Mouse (Mus musculus) heart, embryonic 12.5 days (tissue): ENCODE measurements around the gene Srp9. TPM values are rescaled to one million over a fixed set of nuclear protein-coding genes. Genes with fewer than 3 reads are reported as not detected.

Experiments
- ATAC-seq: fragments of 200-750 bp; cut with Nextera tagmentation; 2 replicates; pipeline ENCODE4 v1.8.0; 2017; ENCODE audit warnings: moderate TSS enrichment, moderate library complexity; ENCODE audit not compliant: insufficient number of reproducible peaks, low FRiP score
- H3K27ac ChIP-seq: fragments of 300-500 bp; sonication (generic); 2 replicates; pipeline ENCODE4 v1.5.1; 2016; ENCODE audit warnings: mild to moderate bottlenecking, moderate library complexity; ENCODE audit not compliant: poor library complexity, severe bottlenecking
- H3K27me3 ChIP-seq: fragments of 300-500 bp; sonication (generic); replicated peaks from 2 replicates; pipeline ENCODE4 v1.6.1; 2016; ENCODE audit warnings: mild to moderate bottlenecking, moderate library complexity
- H3K36me3 ChIP-seq: fragments of 300-500 bp; sonication (generic); 2 replicates; pipeline ENCODE4 v1.6.1; 2016; ENCODE audit warnings: mild to moderate bottlenecking, moderate library complexity
- H3K4me1 ChIP-seq: fragments of 300-500 bp; sonication (generic); replicated peaks from 2 replicates; pipeline ENCODE4 v1.6.1; 2016; ENCODE audit warnings: mild to moderate bottlenecking
- H3K4me2 ChIP-seq: fragments of 300-500 bp; sonication (generic); 2 replicates; pipeline ENCODE4 v1.6.1; 2016; ENCODE audit warnings: mild to moderate bottlenecking, moderate library complexity
- H3K4me3 ChIP-seq: fragments of 300-500 bp; sonication (generic); 2 replicates; pipeline ENCODE4 v1.5.1; 2016; ENCODE audit warnings: mild to moderate bottlenecking
- H3K9ac ChIP-seq: fragments of 300-500 bp; sonication (generic); 2 replicates; pipeline ENCODE4 v1.6.1; 2016; ENCODE audit warnings: mild to moderate bottlenecking, moderate library complexity
- H3K9me3 ChIP-seq: fragments of 300-500 bp; sonication (generic); replicated peaks from 2 replicates; pipeline ENCODE4 v1.6.1; 2016; ENCODE audit warnings: mild to moderate bottlenecking, moderate library complexity
- WGBS: fragments of 180-500 bp; shearing (Covaris S2); methylation state at CpG from one replicate; pipeline ENCODE4 v1.1.7; 2016; 5-methylcytosine and 5-hydroxymethylcytosine counted together
- polyA plus RNA-seq: library from polyadenylated mRNA; unstranded; fragments of >200 nt; fragmentation: Nextera tagmentation; extraction: Ambion mirVana; gene quantifications from 2 replicates; pipeline ENCODE4 v1.2.1, GENCODE M21; 2016

Srp9 gene
- polyA plus RNA-seq, 1 experiment from 2014 or later, result 123 TPM

DNA sequence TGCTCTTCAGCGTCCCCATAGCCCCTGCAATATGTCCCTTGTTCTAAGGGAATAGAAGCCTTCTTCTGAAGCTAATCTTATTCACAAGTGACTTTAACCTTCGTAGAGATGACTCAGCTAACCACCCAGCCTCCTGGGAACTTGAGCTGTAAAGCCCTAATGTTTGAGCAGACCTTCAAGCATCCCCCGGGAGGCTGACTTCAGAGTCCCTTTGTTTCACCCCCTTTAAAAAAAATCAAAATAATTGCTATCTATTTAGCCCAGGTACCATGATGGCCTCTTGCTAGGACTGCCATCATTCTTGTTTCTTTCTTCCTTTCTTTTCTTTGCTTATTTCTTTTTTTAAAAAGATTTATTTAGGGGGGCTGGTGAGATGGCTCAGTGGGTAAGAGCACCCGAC, 2.1 kb upstream of the Srp9 start:
- Histone ChIP-seq H3K9me3 (no peaks in the 10 kb centered on the region), H3K4me3 (no peak overlapping the region), H3K36me3 (peaks cover 4% of the 10 kb centered on the region; the same call in 1 of the 2 replicates), H3K27ac (no peak overlapping the region), H3K4me2 (no peak overlapping the region), H3K9ac (no peak overlapping the region), H3K4me1 (peaks cover 19% of the 10 kb centered on the region), H3K27me3 (no peaks in the 10 kb centered on the region)
- no peak for ATAC-seq
- WGBS, result 78% methylated on average over 4 of the region's 4 CpGs

- peaks cover 27% of the 10 kb centered on the region for H3K36me3 ChIP-seq
- H3K4me2 ChIP-seq, result peak overlapping the region; percentile 77
- H3K27ac ChIP-seq, result peak overlapping the region; percentile 81
- ATAC-seq, result peak; percentile 95
- no peaks in the 10 kb centered on the region for H3K27me3 ChIP-seq
- WGBS, result under 1% methylated on average over 33 of the region's 33 CpGs
- H3K4me1 ChIP-seq, result peaks cover 19% of the 10 kb centered on the region
- H3K9me3 ChIP-seq, result no peaks in the 10 kb centered on the region
- H3K4me3 ChIP-seq, result peak overlapping the region; percentile 96
- peak overlapping the region; percentile 87 for H3K9ac ChIP-seq
Measured at GRCm38 (mm10) chr1:182124924-182125368, 409 bp downstream of the Srp9 start.

DNA sequence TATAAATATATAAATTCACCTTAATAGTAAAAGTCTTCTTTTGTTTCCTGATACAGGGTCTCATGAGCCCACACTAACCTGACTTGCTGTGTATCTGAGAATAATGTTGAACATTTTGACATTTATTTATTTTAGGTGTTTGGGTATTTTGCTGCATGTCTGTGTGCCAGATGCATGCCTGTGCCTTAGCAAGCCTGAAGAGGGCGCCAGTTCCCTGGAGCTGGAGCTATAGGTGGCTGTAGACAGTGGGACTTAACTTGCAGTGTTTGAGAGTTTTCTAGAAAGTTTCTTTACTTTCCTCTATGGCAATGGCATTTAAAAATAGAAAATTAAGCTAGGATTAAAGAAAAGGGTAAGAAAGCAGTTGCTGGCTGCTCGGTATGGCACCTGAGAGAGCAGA, 6.3 kb downstream of the Srp9 start:
- Histone ChIP-seq H3K4me1 (peaks cover 11% of the 10 kb centered on the region), H3K9me3 (no peaks in the 10 kb centered on the region), H3K27me3 (0 out of 2 replicates have a peak, but pooled peaks cover 3% of the 10 kb centered on the region), H3K4me2 (no peak overlapping the region), H3K4me3 (no peak overlapping the region), H3K9ac (no peak overlapping the region), H3K27ac (no peak overlapping the region), H3K36me3 (peaks cover 43% of the 10 kb centered on the region)
- WGBS, result 58% methylated on average over 2 of the region's 2 CpGs
- no peak for ATAC-seq

- Histone ChIP-seq H3K9ac (no peak overlapping the region), H3K27ac (no peak overlapping the region), H3K4me3 (no peak overlapping the region; the same call in 1 of the 2 replicates), H3K36me3 (peaks cover 4% of the 10 kb centered on the region), H3K4me1 (peaks cover 12% of the 10 kb centered on the region), H3K9me3 (no peaks in the 10 kb centered on the region), H3K27me3 (peaks cover 26% of the 10 kb centered on the region), H3K4me2 (peak overlapping the region; percentile 48)
- no peak for ATAC-seq
- 48% methylated on average over 28 of the region's 28 CpGs for WGBS
Measured at GRCm38 (mm10) chr1:182137204-182138125, 12.9 kb downstream of the Srp9 start.

DNA sequence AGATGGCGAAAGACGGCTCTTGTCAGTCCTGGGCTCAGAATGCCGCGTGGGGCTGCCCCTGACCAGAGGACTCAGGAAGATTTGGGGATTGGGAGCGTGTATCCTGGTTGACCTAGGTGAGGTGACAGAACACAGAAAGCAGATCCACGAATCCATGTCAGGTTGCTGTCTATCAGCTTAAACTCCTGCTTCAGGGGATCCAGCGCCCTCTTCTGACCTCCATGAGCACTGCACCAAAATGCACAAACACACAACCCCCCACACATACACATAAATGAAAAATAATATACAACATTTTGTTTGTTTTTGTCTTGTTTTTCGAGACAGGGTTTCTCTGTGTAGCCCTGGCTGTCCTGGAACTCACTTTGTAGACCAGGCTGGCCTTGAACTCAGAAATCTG, 13.6 kb downstream of the Srp9 start:
- Histone ChIP-seq H3K4me1 (peaks cover 12% of the 10 kb centered on the region), H3K4me2 (no peak overlapping the region), H3K4me3 (no peak overlapping the region), H3K9ac (no peak overlapping the region), H3K36me3 (no peaks in the 10 kb centered on the region), H3K27me3 (peaks cover 26% of the 10 kb centered on the region), H3K9me3 (no peaks in the 10 kb centered on the region), H3K27ac (no peak overlapping the region)
- no peak for ATAC-seq
- WGBS, result 71% methylated on average over 8 of the region's 8 CpGs

DNA sequence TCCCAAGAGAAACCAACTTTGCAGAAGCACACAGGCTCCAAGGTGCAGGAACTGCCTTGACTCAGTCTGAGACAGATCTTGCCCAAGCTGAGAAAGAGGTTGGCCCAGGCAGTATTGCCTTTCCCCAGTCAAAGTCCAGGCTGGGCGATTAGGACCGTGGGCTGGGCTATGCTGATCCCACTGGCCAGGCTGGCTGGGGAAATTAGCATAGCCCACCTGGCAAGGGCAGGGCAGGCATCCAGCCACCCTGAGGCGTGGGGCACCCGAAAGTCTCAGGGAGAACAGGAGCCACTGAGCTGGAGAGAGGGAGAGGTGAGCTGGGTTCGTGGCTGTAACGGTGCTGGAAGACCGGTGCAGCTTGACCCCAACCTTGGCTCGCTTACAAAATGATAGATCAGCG, 15.4 kb downstream of the Srp9 start:
- no peak for ATAC-seq
- Histone ChIP-seq H3K27me3 (peaks cover 26% of the 10 kb centered on the region), H3K9ac (peak overlapping the region; percentile 42; the same call in 1 of the 2 replicates)

GRCm38 (mm10) chr1:182140370-182140769, 15.8 kb downstream of the Srp9 start:
- H3K36me3 ChIP-seq, result no peaks in the 10 kb centered on the region
- peak overlapping the region; percentile 42; the same call in 1 of the 2 replicates for H3K9ac ChIP-seq
- H3K4me3 ChIP-seq, result no peak overlapping the region
- 4% methylated on average over 6 of the region's 6 CpGs for WGBS
- no peak overlapping the region for H3K27ac ChIP-seq
- ATAC-seq, result peak; percentile 52; the same call in 1 of the 2 replicates
- peaks cover 12% of the 10 kb centered on the region for H3K4me1 ChIP-seq
- H3K4me2 ChIP-seq, result peak overlapping the region; percentile 43
- peaks cover 26% of the 10 kb centered on the region for H3K27me3 ChIP-seq
- no peaks in the 10 kb centered on the region for H3K9me3 ChIP-seq

More for the DNA sequence above, 15.4 kb downstream of the Srp9 start:
- 35% methylated on average over 9 of the region's 9 CpGs for WGBS
- H3K27ac ChIP-seq, result no peak overlapping the region
- H3K4me3 ChIP-seq, result no peak overlapping the region
- H3K4me1 ChIP-seq, result peaks cover 12% of the 10 kb centered on the region
- no peaks in the 10 kb centered on the region for H3K9me3 ChIP-seq
- peak overlapping the region; percentile 43 for H3K4me2 ChIP-seq
- no peaks in the 10 kb centered on the region for H3K36me3 ChIP-seq

DNA sequence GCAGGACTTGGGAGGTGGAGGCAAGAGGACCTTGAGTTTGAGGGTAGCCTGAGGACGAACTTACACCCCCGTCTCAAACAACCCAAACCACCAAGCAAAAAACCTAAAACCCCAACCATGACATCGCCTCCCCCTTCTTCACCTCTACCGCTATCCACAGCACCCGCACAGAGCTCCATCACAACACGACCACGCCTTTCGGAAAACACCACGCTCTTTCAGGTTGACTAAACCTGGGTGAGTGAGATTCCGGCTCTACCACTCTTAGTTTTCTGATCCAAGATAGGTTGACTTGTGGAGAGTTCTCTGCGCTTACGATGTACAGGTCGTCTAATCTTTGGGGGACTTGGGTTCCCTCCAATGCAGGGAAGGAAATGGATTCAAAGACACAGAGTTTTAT, 18.2 kb downstream of the Srp9 start:
- H3K9me3 ChIP-seq, result no peaks in the 10 kb centered on the region
- H3K36me3 ChIP-seq, result no peaks in the 10 kb centered on the region
- WGBS, result 87% methylated on average over 13 of the region's 13 CpGs
- no peak overlapping the region for H3K27ac ChIP-seq
- H3K4me1 ChIP-seq, result peaks cover 6% of the 10 kb centered on the region
- no peak overlapping the region for H3K4me2 ChIP-seq
- ATAC-seq, result no peak
- no peak overlapping the region for H3K9ac ChIP-seq
- no peak overlapping the region for H3K4me3 ChIP-seq
- H3K27me3 ChIP-seq, result peaks cover 20% of the 10 kb centered on the region

GRCm38 (mm10) chr1:182143288-182143687, 18.8 kb downstream of the Srp9 start:
- Histone ChIP-seq H3K27ac (no peak overlapping the region), H3K27me3 (peaks cover 20% of the 10 kb centered on the region), H3K9ac (no peak overlapping the region), H3K4me1 (peaks cover 9% of the 10 kb centered on the region), H3K36me3 (no peaks in the 10 kb centered on the region), H3K4me3 (no peak overlapping the region), H3K9me3 (no peaks in the 10 kb centered on the region), H3K4me2 (no peak overlapping the region)
- ATAC-seq, result no peak
- 73% methylated on average over 8 of the region's 8 CpGs for WGBS

DNA sequence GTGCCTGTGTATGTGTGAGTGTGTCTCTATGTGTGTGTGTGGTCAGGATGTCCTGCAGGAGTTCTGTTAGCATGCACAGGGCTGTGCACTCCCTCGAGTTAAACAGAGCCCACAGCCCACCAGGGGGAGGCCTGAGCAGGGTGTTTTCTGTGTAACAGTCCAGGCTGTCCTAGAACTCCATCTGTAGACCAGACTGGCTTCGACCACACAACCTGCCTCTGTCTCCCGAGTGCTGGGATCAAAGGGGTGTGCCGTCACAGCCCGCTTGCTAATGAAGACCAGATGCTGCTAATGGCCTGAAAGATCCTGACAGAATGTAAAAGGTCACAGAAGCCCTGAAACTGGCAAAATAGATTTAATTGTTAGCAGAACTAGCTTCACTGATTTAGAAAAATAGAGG, 21.0 kb downstream of the Srp9 start:
- Histone ChIP-seq H3K4me3 (no peak overlapping the region), H3K9ac (no peak overlapping the region), H3K4me2 (no peak overlapping the region), H3K27ac (no peak overlapping the region), H3K27me3 (peaks cover 14% of the 10 kb centered on the region; the same call in 1 of the 2 replicates), H3K36me3 (no peaks in the 10 kb centered on the region), H3K4me1 (peaks cover 18% of the 10 kb centered on the region), H3K9me3 (no peaks in the 10 kb centered on the region)
- ATAC-seq, result no peak
- 48% methylated on average over 5 of the region's 5 CpGs for WGBS

GRCm38 (mm10) chr1:182148864-182149514, 24.5 kb downstream of the Srp9 start:
- 22% methylated on average over 7 of the region's 7 CpGs for WGBS
- Histone ChIP-seq H3K4me3 (no peak overlapping the region), H3K4me2 (peak overlapping the region; percentile 30; the same call in 1 of the 2 replicates), H3K9me3 (no peaks in the 10 kb centered on the region), H3K36me3 (no peaks in the 10 kb centered on the region), H3K27ac (peak overlapping the region; percentile 71), H3K9ac (no peak overlapping the region), H3K4me1 (peaks cover 18% of the 10 kb centered on the region), H3K27me3 (no peaks in the 10 kb centered on the region; the same call in 1 of the 2 replicates)
- ATAC-seq, result peak; percentile 72
